Mouse (Mus musculus): ENCODE results near the gene Polr2c.

- TF ChIP-seq CTCF (IDR thresholded peaks at IDR 0.05; ENCODE audit: low read depth) (no peak), EP300 (IDR thresholded peaks at IDR 0.05; ENCODE audit: low read depth) (no peak)
Measured at GRCm38 (mm10) chr8:94838600-94838999, 18.6 kb upstream of the Polr2c start.
